Mouse (Mus musculus): ENCODE measurements around the gene Tectb. TPM values are rescaled to one million over a fixed set of nuclear protein-coding genes. Genes with fewer than 3 reads are reported as not detected.

The Tectb gene
- polyA plus RNA-seq (2015; fragmentation: Nextera tagmentation; extraction: Ambion mirVana), result 0.27 and 0.29 TPM in 2 replicates

DNA sequence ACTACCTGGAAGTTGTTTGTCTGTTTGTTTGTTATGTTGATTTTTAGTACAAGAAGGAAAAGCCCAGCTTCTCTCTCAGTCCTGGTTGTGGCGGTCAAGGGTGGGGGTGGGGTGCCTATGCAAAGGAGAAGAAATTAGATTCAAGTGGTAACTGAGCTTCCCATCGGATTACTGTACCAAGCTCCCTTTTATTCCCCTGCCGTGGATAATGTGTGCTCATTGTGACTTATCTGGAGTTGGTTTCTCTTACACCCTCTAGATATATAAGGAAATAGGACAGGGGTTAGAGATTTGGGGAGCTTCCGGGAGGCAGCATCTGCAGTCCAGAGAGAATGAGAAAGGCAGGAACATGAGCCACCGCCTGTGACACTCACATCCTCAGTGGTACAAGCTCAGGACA is at the start of gene Tectb:
TSS of gene Tectb (plus strand) at position 301 of the 400 bp plus-strand sequence.
- H3K9ac ChIP-seq, result no peak within 1 kb of the TSS
- no peaks in the 10 kb centered on the region for H3K36me3 ChIP-seq
- H3K4me3 ChIP-seq, result no peak within 1 kb of the TSS
- no peaks in the 10 kb centered on the region for H3K27me3 ChIP-seq
- no peak within 1 kb of the TSS for H3K4me2 ChIP-seq
- no peaks in the 10 kb centered on the region for H3K9me3 ChIP-seq
- peaks cover 6% of the 10 kb centered on the region for H3K4me1 ChIP-seq (replicated peaks)
- 79% methylated on average over 5 of the region's 5 CpGs for WGBS
- H3K27ac ChIP-seq (replicated peaks), result no peak within 1 kb of the TSS
- no peak for ATAC-seq (ENCODE audit: low read depth)

DNA sequence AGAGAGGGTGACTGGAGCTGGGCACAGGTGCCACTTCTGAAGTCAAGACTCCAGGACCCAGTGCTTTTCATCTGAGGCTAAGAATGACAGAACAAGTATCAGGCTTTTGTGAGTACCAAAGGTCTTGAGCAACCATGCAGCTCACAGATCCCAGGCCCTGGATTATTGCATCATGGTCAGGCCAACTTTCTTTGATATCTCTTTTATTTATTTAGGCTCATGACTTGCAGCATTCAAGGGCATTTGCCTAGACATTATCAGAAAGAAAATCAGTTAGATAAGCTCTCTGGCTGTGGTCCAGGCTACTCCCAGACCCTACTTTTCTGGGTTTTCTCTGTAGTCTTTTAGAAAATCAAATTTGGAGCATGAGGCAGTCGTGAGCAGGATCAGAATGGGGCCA is 48.8 kb upstream of the Tectb start:
- no peak overlapping the region for H3K4me2 ChIP-seq
- no peak overlapping the region for H3K27ac ChIP-seq (replicated peaks)
- H3K36me3 ChIP-seq, result no peaks in the 10 kb centered on the region
- H3K4me1 ChIP-seq (replicated peaks), result peaks cover 3% of the 10 kb centered on the region
- no peak overlapping the region for H3K9ac ChIP-seq
- H3K9me3 ChIP-seq, result no peaks in the 10 kb centered on the region
- H3K27me3 ChIP-seq, result no peaks in the 10 kb centered on the region
- WGBS, result 47% methylated on average over 1 of the region's 1 CpGs
- no peak for ATAC-seq (ENCODE audit: low read depth)
- no peak overlapping the region for H3K4me3 ChIP-seq

DNA sequence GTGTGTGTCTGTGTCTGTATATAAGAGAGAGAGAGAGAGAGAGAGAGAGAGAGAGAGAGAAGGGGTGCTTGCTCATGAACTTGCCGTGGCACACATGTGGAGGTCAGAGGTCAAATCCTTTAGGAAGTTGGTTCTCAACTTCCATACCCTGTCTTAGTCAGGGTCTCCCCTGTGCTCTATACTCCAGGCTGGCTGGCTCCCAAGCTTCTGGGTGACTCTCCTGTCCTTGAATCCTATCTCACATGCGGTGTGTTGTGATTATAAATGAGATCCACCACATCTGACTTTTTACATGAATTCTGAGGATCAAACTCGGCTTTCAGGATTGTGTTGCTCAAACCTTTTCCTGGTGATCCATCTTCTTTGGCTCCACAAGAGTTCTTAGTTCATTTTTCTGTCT is 48.1 kb upstream of the Tectb start:
- Histone ChIP-seq H3K4me3 (no peak overlapping the region), H3K9me3 (no peaks in the 10 kb centered on the region), H3K27ac (replicated peaks) (no peak overlapping the region), H3K36me3 (no peaks in the 10 kb centered on the region), H3K9ac (no peak overlapping the region), H3K4me2 (no peak overlapping the region), H3K27me3 (no peaks in the 10 kb centered on the region), H3K4me1 (replicated peaks) (peaks cover 10% of the 10 kb centered on the region)
- ATAC-seq (ENCODE audit: low read depth), result no peak
- 86% methylated on average over 3 of the region's 3 CpGs for WGBS

DNA sequence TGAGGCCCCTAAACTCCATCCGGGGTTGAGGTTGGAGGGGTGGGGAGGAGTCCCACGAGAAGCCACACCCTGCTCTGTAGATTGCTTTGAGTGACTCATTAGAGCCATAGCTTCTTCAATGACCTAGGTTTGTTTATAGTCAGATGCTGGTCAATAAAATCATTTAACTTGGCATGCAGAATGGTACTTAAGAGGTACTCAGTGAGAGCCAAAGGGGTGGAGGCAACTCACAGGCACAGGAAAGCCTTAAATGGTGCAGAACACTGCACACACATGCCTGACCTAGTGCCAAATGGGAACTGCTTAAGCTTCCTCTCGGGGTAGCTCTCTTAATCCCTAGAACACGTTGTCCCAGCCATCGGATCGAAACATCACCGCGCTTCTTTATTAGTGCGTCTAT is 46.0 kb upstream of the Tectb start:
- H3K27ac ChIP-seq (replicated peaks), result no peak overlapping the region
- H3K9me3 ChIP-seq, result no peaks in the 10 kb centered on the region
- no peak overlapping the region for H3K4me2 ChIP-seq
- no peaks in the 10 kb centered on the region for H3K36me3 ChIP-seq
- H3K27me3 ChIP-seq, result no peaks in the 10 kb centered on the region
- H3K9ac ChIP-seq, result no peak overlapping the region
- H3K4me3 ChIP-seq, result no peak overlapping the region
- peaks cover 17% of the 10 kb centered on the region for H3K4me1 ChIP-seq (replicated peaks)
- WGBS, result 67% methylated on average over 9 of the region's 9 CpGs
- ATAC-seq (ENCODE audit: low read depth), result no peak

DNA sequence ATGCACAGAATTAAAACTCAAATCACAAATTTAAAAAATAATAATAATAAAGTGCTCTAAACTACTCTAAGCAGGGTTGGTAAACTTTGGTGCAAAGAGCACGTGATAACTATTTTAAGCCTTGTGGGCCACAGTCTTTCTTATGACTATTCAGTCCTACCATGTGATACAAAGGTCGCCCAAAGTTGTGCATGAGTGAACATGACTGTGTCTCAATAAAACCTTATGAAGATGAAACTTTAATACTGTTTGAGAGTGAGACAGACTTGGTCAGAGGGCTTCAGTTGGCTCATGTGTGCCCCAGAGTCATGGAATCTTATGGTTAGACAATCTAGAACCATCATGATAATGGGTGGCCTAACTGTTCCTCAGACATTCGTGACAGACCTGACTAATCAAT is 44.6 kb upstream of the Tectb start:
- ATAC-seq (ENCODE audit: low read depth), result no peak
- peaks cover 17% of the 10 kb centered on the region for H3K4me1 ChIP-seq (replicated peaks)
- 90% methylated on average over 3 of the region's 3 CpGs for WGBS
- no peak overlapping the region for H3K4me3 ChIP-seq
- no peaks in the 10 kb centered on the region for H3K27me3 ChIP-seq
- H3K9me3 ChIP-seq, result no peaks in the 10 kb centered on the region
- no peak overlapping the region for H3K27ac ChIP-seq (replicated peaks)
- no peaks in the 10 kb centered on the region for H3K36me3 ChIP-seq
- H3K9ac ChIP-seq, result no peak overlapping the region
- no peak overlapping the region for H3K4me2 ChIP-seq

DNA sequence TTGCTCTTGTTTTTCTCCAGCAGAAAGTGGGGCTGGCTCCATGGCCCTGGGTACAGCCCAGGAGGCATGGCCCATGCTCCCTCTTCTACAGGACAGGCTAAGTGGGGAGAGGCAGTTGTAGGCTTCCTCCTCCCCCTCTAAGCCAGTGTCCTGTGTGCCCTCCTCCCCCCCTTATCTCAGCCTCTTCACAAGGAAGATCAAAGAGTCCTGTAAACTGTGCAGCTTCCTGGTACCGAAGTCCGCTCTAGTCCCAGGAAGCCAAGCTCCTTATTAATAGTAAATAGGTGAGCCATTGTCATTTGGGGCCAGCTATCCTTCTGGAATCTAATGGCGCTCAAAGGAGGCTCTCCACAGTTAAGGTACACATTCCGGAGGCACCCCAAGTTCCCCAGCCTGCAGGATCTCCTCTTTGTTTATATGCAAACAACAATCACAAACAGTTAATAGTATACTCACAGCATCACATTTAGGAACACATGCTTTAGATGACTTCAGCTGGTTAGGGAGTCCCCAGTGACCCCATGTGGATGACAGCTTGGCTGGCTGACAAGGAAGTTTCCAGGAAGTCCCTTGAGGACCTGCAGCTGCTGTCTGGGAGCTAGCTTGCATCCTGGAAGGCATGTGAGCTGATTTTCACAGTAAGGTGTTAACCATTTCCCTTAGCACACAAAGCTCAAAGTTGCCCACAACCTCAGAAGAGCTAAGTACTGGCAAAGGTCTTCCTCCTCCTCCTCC is 43.7 kb upstream of the Tectb start:
- WGBS, result 62% methylated on average over 4 of the region's 4 CpGs
- H3K9me3 ChIP-seq, result no peaks in the 10 kb centered on the region
- H3K4me1 ChIP-seq (replicated peaks), result peaks cover 17% of the 10 kb centered on the region
- H3K27me3 ChIP-seq, result no peaks in the 10 kb centered on the region
- no peak overlapping the region for H3K27ac ChIP-seq (replicated peaks)
- H3K9ac ChIP-seq, result no peak overlapping the region
- no peak overlapping the region for H3K4me3 ChIP-seq
- ATAC-seq (ENCODE audit: low read depth), result no peak
- H3K4me2 ChIP-seq, result no peak overlapping the region
- H3K36me3 ChIP-seq, result no peaks in the 10 kb centered on the region

DNA sequence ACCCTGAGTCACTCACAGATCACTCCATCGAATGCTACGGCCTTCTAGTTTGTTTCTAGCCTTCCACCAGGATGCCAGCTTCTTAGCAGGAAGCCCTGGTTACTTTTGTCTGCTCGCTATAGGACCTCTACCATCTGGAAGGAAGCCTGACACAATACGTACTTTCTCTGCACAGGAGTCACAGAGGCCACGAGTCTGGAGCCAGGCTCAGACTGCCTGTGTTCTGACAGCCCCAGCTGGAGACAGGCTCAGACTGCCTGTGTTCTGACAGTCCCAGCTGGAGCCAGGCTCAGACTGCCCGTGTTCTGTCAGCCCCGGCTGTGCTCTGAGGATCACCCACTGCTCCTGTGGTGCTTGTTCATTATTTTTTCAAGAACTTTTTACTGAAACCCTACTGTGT is 42.6 kb upstream of the Tectb start:
- no peak overlapping the region for H3K4me3 ChIP-seq
- peaks cover 17% of the 10 kb centered on the region for H3K4me1 ChIP-seq (replicated peaks)
- H3K9ac ChIP-seq, result no peak overlapping the region
- no peaks in the 10 kb centered on the region for H3K9me3 ChIP-seq
- ATAC-seq (ENCODE audit: low read depth), result no peak
- 31% methylated on average over 7 of the region's 7 CpGs for WGBS
- no peaks in the 10 kb centered on the region for H3K36me3 ChIP-seq
- no peak overlapping the region for H3K4me2 ChIP-seq
- H3K27me3 ChIP-seq, result no peaks in the 10 kb centered on the region
- H3K27ac ChIP-seq (replicated peaks), result no peak overlapping the region

DNA sequence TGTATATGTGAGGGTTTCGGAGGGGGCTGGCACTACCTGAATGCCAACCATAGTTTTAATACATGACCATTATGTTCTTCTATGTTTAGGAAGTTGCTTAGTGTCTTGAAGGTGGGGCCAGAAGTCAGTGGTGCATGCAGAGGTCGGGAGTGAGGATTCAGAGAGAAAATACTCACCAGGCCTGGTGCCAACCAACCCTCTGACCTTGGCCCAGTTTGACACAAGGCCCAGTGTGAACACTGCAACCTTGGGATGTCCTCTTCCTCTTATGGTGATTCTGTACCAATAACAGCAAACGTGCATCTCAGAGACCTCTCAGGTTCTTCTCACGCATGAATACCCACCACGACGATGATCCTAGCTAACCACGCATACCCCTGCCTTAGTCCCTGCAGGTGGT is 42.0 kb upstream of the Tectb start:
- Histone ChIP-seq H3K36me3 (no peaks in the 10 kb centered on the region), H3K9ac (no peak overlapping the region), H3K9me3 (no peaks in the 10 kb centered on the region), H3K27ac (replicated peaks) (no peak overlapping the region), H3K27me3 (no peaks in the 10 kb centered on the region), H3K4me3 (no peak overlapping the region), H3K4me1 (replicated peaks) (peaks cover 23% of the 10 kb centered on the region), H3K4me2 (no peak overlapping the region)
- 82% methylated on average over 7 of the region's 7 CpGs for WGBS
- no peak for ATAC-seq (ENCODE audit: low read depth)

DNA sequence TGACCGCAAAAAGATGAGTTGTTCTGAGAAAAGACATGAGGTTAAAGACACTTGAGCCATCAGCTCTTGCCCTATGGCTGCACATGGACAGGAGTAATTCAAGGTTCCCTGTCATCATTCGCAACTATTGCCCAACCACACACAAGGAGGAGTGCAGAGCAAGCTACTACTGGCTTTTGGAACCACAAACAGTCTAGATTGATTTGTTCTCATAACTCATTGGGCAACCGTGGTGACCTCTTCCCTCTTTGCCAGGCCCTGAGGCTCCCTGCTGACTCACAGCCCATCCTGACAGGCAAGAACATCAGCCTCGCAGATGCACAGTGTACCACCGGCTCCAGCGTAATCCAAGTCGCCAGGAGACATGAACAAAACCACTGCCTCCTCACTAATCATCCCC is 41.2 kb upstream of the Tectb start:
- no peaks in the 10 kb centered on the region for H3K36me3 ChIP-seq
- no peaks in the 10 kb centered on the region for H3K27me3 ChIP-seq
- WGBS, result 73% methylated on average over 7 of the region's 7 CpGs
- H3K4me2 ChIP-seq, result no peak overlapping the region
- H3K9ac ChIP-seq, result no peak overlapping the region
- no peaks in the 10 kb centered on the region for H3K9me3 ChIP-seq
- H3K4me3 ChIP-seq, result no peak overlapping the region
- H3K27ac ChIP-seq (replicated peaks), result no peak overlapping the region
- H3K4me1 ChIP-seq (replicated peaks), result peaks cover 30% of the 10 kb centered on the region
- no peak for ATAC-seq (ENCODE audit: low read depth)

DNA sequence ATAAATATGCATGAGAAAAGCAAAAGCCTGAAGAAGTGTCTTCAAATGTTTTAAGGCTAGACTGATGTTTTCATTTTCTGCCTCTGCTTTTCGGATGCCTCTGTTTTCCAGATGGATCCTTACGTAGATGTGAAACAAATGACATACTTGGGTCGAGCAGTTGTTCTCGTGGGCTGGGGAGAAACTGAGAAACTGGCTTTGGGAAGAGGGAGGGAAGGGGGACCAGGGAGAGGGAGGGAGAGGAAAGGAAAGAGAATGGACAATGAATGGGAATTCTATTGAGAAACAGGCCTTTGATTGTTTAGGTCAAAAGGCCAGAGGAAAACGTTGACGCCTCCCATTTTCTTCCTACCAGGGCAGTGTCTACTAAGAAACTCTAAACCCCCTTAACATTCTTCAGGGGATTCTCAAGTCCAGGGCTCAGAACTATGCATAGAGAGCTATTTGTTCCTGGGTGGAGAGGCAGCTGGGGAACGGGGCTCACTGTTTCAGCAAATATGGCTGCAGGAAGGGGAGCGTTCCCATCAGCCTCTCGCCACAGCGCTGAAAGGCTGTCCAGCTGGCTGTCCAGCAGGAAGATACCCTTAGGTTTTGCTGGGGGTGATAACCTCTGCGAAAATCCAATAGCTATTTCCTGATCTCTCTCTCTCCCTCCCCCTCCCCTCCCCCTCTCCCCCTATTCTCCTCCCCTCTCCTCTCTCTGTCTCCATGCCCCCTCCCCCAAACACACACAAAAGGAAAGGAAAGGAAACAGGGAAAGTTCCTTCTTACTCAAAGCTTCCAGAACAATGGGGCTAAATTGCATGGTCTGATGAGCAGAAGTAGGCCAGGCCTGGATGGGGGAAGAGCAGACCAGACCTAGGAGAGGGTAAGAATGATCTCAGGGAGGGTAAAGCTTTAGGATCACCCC is 36.9 kb upstream of the Tectb start:
- Histone ChIP-seq H3K36me3 (no peaks in the 10 kb centered on the region), H3K4me1 (replicated peaks) (peaks cover 17% of the 10 kb centered on the region), H3K4me3 (no peak overlapping the region), H3K4me2 (no peak overlapping the region), H3K9me3 (no peaks in the 10 kb centered on the region), H3K9ac (no peak overlapping the region; the same call in 1 of the 2 replicates), H3K27ac (replicated peaks) (peak overlapping the region; percentile 67), H3K27me3 (no peaks in the 10 kb centered on the region)
- 10% methylated on average over 11 of the region's 11 CpGs for WGBS
- no peak; the same call in 1 of the 2 replicates for ATAC-seq (ENCODE audit: low read depth)

DNA sequence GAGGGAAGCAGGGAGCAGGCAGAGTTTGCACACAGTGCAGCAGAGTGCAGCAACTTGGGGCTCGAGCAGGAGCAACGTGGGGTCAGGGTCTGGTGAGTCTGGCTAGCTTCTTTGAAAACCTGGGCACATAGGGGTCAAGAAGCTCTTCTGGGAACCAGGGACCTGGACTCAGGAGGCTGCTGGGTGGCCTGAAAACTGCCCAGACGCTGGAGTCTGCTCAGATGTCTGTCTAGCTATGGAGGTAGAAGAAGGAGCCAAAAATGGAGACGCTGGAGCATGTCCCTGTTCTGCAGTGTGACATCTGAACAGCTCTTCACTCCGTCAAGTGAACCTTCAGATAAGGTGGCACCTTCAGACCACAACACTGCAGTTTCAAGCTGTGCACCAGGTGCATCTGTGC is 35.8 kb upstream of the Tectb start:
- Histone ChIP-seq H3K4me3 (no peak overlapping the region), H3K4me2 (no peak overlapping the region), H3K27ac (replicated peaks) (peak overlapping the region; percentile 67), H3K9ac (no peak overlapping the region), H3K9me3 (no peaks in the 10 kb centered on the region), H3K27me3 (no peaks in the 10 kb centered on the region), H3K36me3 (no peaks in the 10 kb centered on the region), H3K4me1 (replicated peaks) (peaks cover 17% of the 10 kb centered on the region)
- 60% methylated on average over 5 of the region's 5 CpGs for WGBS
- ATAC-seq (ENCODE audit: low read depth), result no peak

DNA sequence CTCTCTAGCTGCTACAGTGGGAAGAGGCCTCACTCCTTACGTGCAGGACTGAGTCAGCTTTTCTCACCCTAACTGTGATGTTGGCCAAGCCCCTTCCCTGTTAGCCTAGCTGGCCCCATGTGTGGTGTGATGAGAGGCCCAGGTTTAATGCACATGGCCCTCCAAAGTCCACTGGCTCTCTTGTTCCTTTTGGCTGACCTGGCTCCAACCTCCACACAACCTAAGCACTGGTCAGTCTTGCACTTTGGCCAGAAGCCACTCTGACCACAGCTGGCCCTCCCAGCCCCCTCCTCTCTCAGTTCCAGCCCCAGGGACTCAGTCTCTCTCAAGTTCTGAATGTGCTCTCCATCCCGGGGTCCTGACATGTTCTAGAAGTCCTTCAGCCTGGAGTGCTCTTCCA is 35.4 kb upstream of the Tectb start:
- Histone ChIP-seq H3K9me3 (no peaks in the 10 kb centered on the region), H3K9ac (no peak overlapping the region), H3K36me3 (no peaks in the 10 kb centered on the region), H3K27me3 (no peaks in the 10 kb centered on the region), H3K27ac (replicated peaks) (no peak overlapping the region), H3K4me1 (replicated peaks) (peaks cover 17% of the 10 kb centered on the region), H3K4me2 (no peak overlapping the region), H3K4me3 (no peak overlapping the region)
- no peak for ATAC-seq (ENCODE audit: low read depth)
- 87% methylated on average over 2 of the region's 2 CpGs for WGBS

Data from neural tube, embryonic 13.5 days (tissue).